ENCODE assay signal across 9 mouse cellular contexts in genomic region chr17:46678911-46679310, GRCm38 (mm10). TPM values are rescaled to one million over a fixed set of nuclear protein-coding genes. Genes with fewer than 3 reads are reported as not detected.
A peak's percentile ranks its signal among the peaks of the same experiment; 100 is the strongest.
DNase-seq lines count a peak whose midpoint lies in the region; ATAC-seq and TF ChIP-seq lines count a peak whose summit lies in the region.
"Had no signal": no experiment of that assay in that cellular context is flagged by ENCODE, and none has a peak within 500 bp of the region (broad histone marks: within the 10 kb centered on the region; RNA-seq: fewer than 3 reads in every experiment).

No protein-coding gene starts in this region.

- no peaks in the 10 kb centered on the region for H3K9me3 ChIP-seq in lung, embryonic 15.5 days
- no peaks in the 10 kb centered on the region for H3K9me3 ChIP-seq in forebrain, postnatal 0 days (ENCODE audit: low read length)
- H3K9me3 ChIP-seq in limb, embryonic 11.5 days (ENCODE audit: control insufficient read depth, low read length): no peaks in the 10 kb centered on the region
- no peaks in the 10 kb centered on the region for H3K9me3 ChIP-seq in stomach, embryonic 15.5 days

- WGBS in lung, embryonic 15.5 days: 33% methylated on average over 9 of the region's 9 CpGs
- WGBS in forebrain, postnatal 0 days: 75% methylated on average over 9 of the region's 9 CpGs
- 56% methylated on average over 9 of the region's 9 CpGs for WGBS in limb, embryonic 11.5 days
- 26% methylated on average over 9 of the region's 9 CpGs for WGBS in stomach, embryonic 15.5 days

- no peak for TF ChIP-seq CTCF in forebrain, postnatal 0 days (IDR thresholded peaks at IDR 0.05; ENCODE audit: low read depth)

- DNase-seq in lung, adult 18-20 months: no peak
- DNase-seq in forebrain, postnatal 0 days: no peak
- DNase-seq in limb, embryonic 11.5 days (ENCODE audit: low spot score): no peak
- no peak for DNase-seq in adrenal gland, adult 18-20 months (ENCODE audit: low spot score in 2 of 2)
- no peak for DNase-seq in adrenal gland, postnatal 4 days (ENCODE audit: low spot score in 2 of 2)
- DNase-seq in thymus, postnatal 0 days (ENCODE audit: low spot score): no peak
- DNase-seq: thymus, postnatal 14 days had no signal

- ATAC-seq in lung, embryonic 15.5 days (ENCODE audit: borderline replicate concordance, extremely low read depth, low FRiP score, low TSS enrichment): no peak
- ATAC-seq in forebrain, postnatal 0 days: no peak
- no peak for ATAC-seq in limb, embryonic 11.5 days (ENCODE audit: insufficient number of reproducible peaks, low FRiP score, low TSS enrichment, low read depth)
- ATAC-seq in stomach, embryonic 15.5 days (ENCODE audit: insufficient read depth, low FRiP score, low read depth): no peak

- H3K36me3 ChIP-seq in lung, embryonic 15.5 days: peaks cover 45% of the 10 kb centered on the region
- peaks cover 48% of the 10 kb centered on the region for H3K36me3 ChIP-seq in forebrain, postnatal 0 days (ENCODE audit: insufficient read depth)
- peaks cover 31% of the 10 kb centered on the region for H3K36me3 ChIP-seq in limb, embryonic 11.5 days (ENCODE audit: control insufficient read depth, insufficient read depth, low read length)
- peaks cover 40% of the 10 kb centered on the region for H3K36me3 ChIP-seq in stomach, embryonic 15.5 days

- peak overlapping the region; percentile 60 for H3K4me3 ChIP-seq in lung, embryonic 15.5 days
- H3K4me3 ChIP-seq in forebrain, postnatal 0 days (ENCODE audit: low read depth, low read length): no peak overlapping the region
- H3K4me3 ChIP-seq in limb, embryonic 11.5 days (ENCODE audit: low read depth, low read length): no peak overlapping the region; the same call in 1 of the 2 replicates
- H3K4me3 ChIP-seq in stomach, embryonic 15.5 days (replicated peaks): peak overlapping the region; percentile 97

- H3K9ac ChIP-seq in lung, embryonic 15.5 days: peak overlapping the region; percentile 60
- H3K9ac ChIP-seq in forebrain, postnatal 0 days: peak overlapping the region; percentile 69; the same call in 1 of the 2 replicates
- no peak overlapping the region; the same call in 1 of the 2 replicates for H3K9ac ChIP-seq in limb, embryonic 11.5 days (ENCODE audit: low read length)
- H3K9ac ChIP-seq in stomach, embryonic 15.5 days: no peak overlapping the region; the same call in 1 of the 2 replicates

- H3K4me2 ChIP-seq in lung, embryonic 15.5 days: peak overlapping the region; percentile 81
- H3K4me2 ChIP-seq in forebrain, postnatal 0 days (ENCODE audit: low read depth): 0 out of 2 replicates have a peak overlapping the region, but pooled peaks have one; percentile 8
- H3K4me2 ChIP-seq in limb, embryonic 11.5 days (ENCODE audit: low read depth, severe bottlenecking): peak overlapping the region; percentile 83
- H3K4me2 ChIP-seq in stomach, embryonic 15.5 days: peak overlapping the region; percentile 61

- H3K27ac ChIP-seq in lung, embryonic 15.5 days: peak overlapping the region; percentile 88
- H3K27ac ChIP-seq in forebrain, postnatal 0 days (ENCODE audit: low read depth, low read length): no peak overlapping the region
- no peak overlapping the region for H3K27ac ChIP-seq in limb, embryonic 11.5 days (replicated peaks; ENCODE audit: low read depth, low read length)
- H3K27ac ChIP-seq in stomach, embryonic 15.5 days: 0 out of 2 replicates have a peak overlapping the region, but pooled peaks have one; percentile 95

- H3K4me1 ChIP-seq in lung, embryonic 15.5 days: peaks cover 37% of the 10 kb centered on the region
- peaks cover 16% of the 10 kb centered on the region; the same call in 1 of the 2 replicates for H3K4me1 ChIP-seq in forebrain, postnatal 0 days (ENCODE audit: insufficient read depth)
- peaks cover 23% of the 10 kb centered on the region for H3K4me1 ChIP-seq in limb, embryonic 11.5 days (ENCODE audit: control insufficient read depth, insufficient read depth, low read length)
- H3K4me1 ChIP-seq in stomach, embryonic 15.5 days: peaks cover 34% of the 10 kb centered on the region

- H3K27me3 ChIP-seq in lung, embryonic 15.5 days: no peaks in the 10 kb centered on the region
- H3K27me3 ChIP-seq in forebrain, postnatal 0 days (ENCODE audit: insufficient read depth, low read length): no peaks in the 10 kb centered on the region
- H3K27me3 ChIP-seq in limb, embryonic 11.5 days (ENCODE audit: control insufficient read depth, insufficient read depth, low read length): no peaks in the 10 kb centered on the region
- no peaks in the 10 kb centered on the region for H3K27me3 ChIP-seq in stomach, embryonic 15.5 days (replicated peaks)

RNA-seq across cellular contexts. Expression of gene Mea1, which starts 0.3 kb away (rescaled TPM):
- 128 and 134 TPM in 2 replicates for polyA plus RNA-seq in lung, embryonic 15.5 days (2015; fragmentation: Nextera tagmentation; extraction: Ambion mirVana)
- 124 and 169 TPM in 2 replicates for total RNA-seq in forebrain, postnatal 0 days (2014; rRNA removed)
- polyA plus RNA-seq in forebrain, postnatal 0 days (2015; fragmentation: Nextera tagmentation; extraction: Ambion mirVana): 280 and 286 TPM in 2 replicates
- polyA plus RNA-seq in limb, embryonic 11.5 days (2014; fragmentation: Nextera tagmentation; extraction: Ambion mirVana): 153 and 160 TPM in 2 replicates
- 145 and 153 TPM in 2 replicates for polyA plus RNA-seq in stomach, embryonic 15.5 days (2015; fragmentation: Nextera tagmentation; extraction: Ambion mirVana)
- total RNA-seq in adrenal gland, adult 18-20 months (2021): 100 to 1,000 TPM; 100 to 107 TPM
- total RNA-seq in adrenal gland, postnatal 4 days (2021): 10 to 100 TPM; 83.2 to 87.1 TPM
- polyA plus RNA-seq in thymus, postnatal 0 days (2015; fragmentation: Nextera tagmentation; extraction: Ambion mirVana): 106 and 109 TPM in 2 replicates

RNA-seq across cellular contexts. Expression of gene Klhdc3, which starts 1.8 kb away (rescaled TPM):
- 117 and 122 TPM in 2 replicates for polyA plus RNA-seq in lung, embryonic 15.5 days (2015; fragmentation: Nextera tagmentation; extraction: Ambion mirVana)
- total RNA-seq in forebrain, postnatal 0 days (2014; rRNA removed): 71.1 and 77.3 TPM in 2 replicates
- polyA plus RNA-seq in forebrain, postnatal 0 days (2015; fragmentation: Nextera tagmentation; extraction: Ambion mirVana): 207 and 211 TPM in 2 replicates
- polyA plus RNA-seq in limb, embryonic 11.5 days (2014; fragmentation: Nextera tagmentation; extraction: Ambion mirVana): 117 and 121 TPM in 2 replicates
- 102 and 103 TPM in 2 replicates for polyA plus RNA-seq in stomach, embryonic 15.5 days (2015; fragmentation: Nextera tagmentation; extraction: Ambion mirVana)
- 10 to 100 TPM; 47.6 to 69.9 TPM for total RNA-seq in adrenal gland, adult 18-20 months (2021)
- 100 to 1,000 TPM; 102 to 107 TPM for total RNA-seq in adrenal gland, postnatal 4 days (2021)
- 77.8 and 78.6 TPM in 2 replicates for polyA plus RNA-seq in thymus, postnatal 0 days (2015; fragmentation: Nextera tagmentation; extraction: Ambion mirVana)

RNA-seq across cellular contexts. Expression of gene Rrp36, which starts 4.8 kb away (rescaled TPM):
- polyA plus RNA-seq in lung, embryonic 15.5 days (2015; fragmentation: Nextera tagmentation; extraction: Ambion mirVana): 55.1 and 56.2 TPM in 2 replicates
- 29.7 and 31.1 TPM in 2 replicates for total RNA-seq in forebrain, postnatal 0 days (2014; rRNA removed)
- 39.4 and 52.1 TPM in 2 replicates for polyA plus RNA-seq in forebrain, postnatal 0 days (2015; fragmentation: Nextera tagmentation; extraction: Ambion mirVana)
- 59.8 and 61.3 TPM in 2 replicates for polyA plus RNA-seq in limb, embryonic 11.5 days (2014; fragmentation: Nextera tagmentation; extraction: Ambion mirVana)
- polyA plus RNA-seq in stomach, embryonic 15.5 days (2015; fragmentation: Nextera tagmentation; extraction: Ambion mirVana): 53.2 and 57.2 TPM in 2 replicates
- total RNA-seq in adrenal gland, adult 18-20 months (2021): 10 to 100 TPM; 25.9 to 29.8 TPM
- 10 to 100 TPM; 25.2 to 26.9 TPM for total RNA-seq in adrenal gland, postnatal 4 days (2021)
- 53.2 and 68.6 TPM in 2 replicates for polyA plus RNA-seq in thymus, postnatal 0 days (2015; fragmentation: Nextera tagmentation; extraction: Ambion mirVana)

RNA-seq across cellular contexts. Expression of gene Ppp2r5d, which starts 26.0 kb away (rescaled TPM):
- polyA plus RNA-seq in lung, embryonic 15.5 days (2015; fragmentation: Nextera tagmentation; extraction: Ambion mirVana): 96.0 and 102 TPM in 2 replicates
- 90.5 and 103 TPM in 2 replicates for total RNA-seq in forebrain, postnatal 0 days (2014; rRNA removed)
- 85.5 and 93.5 TPM in 2 replicates for polyA plus RNA-seq in forebrain, postnatal 0 days (2015; fragmentation: Nextera tagmentation; extraction: Ambion mirVana)
- polyA plus RNA-seq in limb, embryonic 11.5 days (2014; fragmentation: Nextera tagmentation; extraction: Ambion mirVana): 122 and 135 TPM in 2 replicates
- polyA plus RNA-seq in stomach, embryonic 15.5 days (2015; fragmentation: Nextera tagmentation; extraction: Ambion mirVana): 72.8 and 86.7 TPM in 2 replicates
- 10 to 100 TPM; 40.2 to 46.5 TPM for total RNA-seq in adrenal gland, adult 18-20 months (2021)
- 10 to 100 TPM; 57.7 to 60.1 TPM for total RNA-seq in adrenal gland, postnatal 4 days (2021)
- polyA plus RNA-seq in thymus, postnatal 0 days (2015; fragmentation: Nextera tagmentation; extraction: Ambion mirVana): 54.0 and 56.6 TPM in 2 replicates

RNA-seq across cellular contexts. Expression of gene Cul7, which starts 28.8 kb away (rescaled TPM):
- polyA plus RNA-seq in lung, embryonic 15.5 days (2015; fragmentation: Nextera tagmentation; extraction: Ambion mirVana): 48.2 and 49.5 TPM in 2 replicates
- 77.0 and 89.9 TPM in 2 replicates for total RNA-seq in forebrain, postnatal 0 days (2014; rRNA removed)
- 20.6 and 24.0 TPM in 2 replicates for polyA plus RNA-seq in forebrain, postnatal 0 days (2015; fragmentation: Nextera tagmentation; extraction: Ambion mirVana)
- polyA plus RNA-seq in limb, embryonic 11.5 days (2014; fragmentation: Nextera tagmentation; extraction: Ambion mirVana): 34.6 and 36.3 TPM in 2 replicates
- 42.9 and 49.5 TPM in 2 replicates for polyA plus RNA-seq in stomach, embryonic 15.5 days (2015; fragmentation: Nextera tagmentation; extraction: Ambion mirVana)
- total RNA-seq in adrenal gland, adult 18-20 months (2021): 10 to 100 TPM; 32.1 to 36.3 TPM
- total RNA-seq in adrenal gland, postnatal 4 days (2021): 10 to 100 TPM; 88.3 to 97.5 TPM
- polyA plus RNA-seq in thymus, postnatal 0 days (2015; fragmentation: Nextera tagmentation; extraction: Ambion mirVana): 14.0 and 16.0 TPM in 2 replicates

Comparison
In these comparisons a context has a peak if more than half of its experiments do, and no peak if none do; other contexts are left out.
1. H3K27ac ChIP-seq: peak in lung, embryonic 15.5 days (single experiment) and stomach, embryonic 15.5 days (single experiment); none in forebrain, postnatal 0 days (single experiment) and limb, embryonic 11.5 days (single experiment).
2. H3K4me2 ChIP-seq: peak in every context shown above with its lines; median percentile 83 in limb, embryonic 11.5 days; 81 in lung, embryonic 15.5 days; 61 in stomach, embryonic 15.5 days; 8 in forebrain, postnatal 0 days.
3. H3K4me3 ChIP-seq: peak in lung, embryonic 15.5 days (single experiment) and stomach, embryonic 15.5 days (single experiment); none in forebrain, postnatal 0 days (single experiment) and limb, embryonic 11.5 days (single experiment).
4. H3K9ac ChIP-seq: peak in lung, embryonic 15.5 days (single experiment) and forebrain, postnatal 0 days (single experiment); none in limb, embryonic 11.5 days (single experiment) and stomach, embryonic 15.5 days (single experiment).